Mouse (Mus musculus) thymus, adult 2 months (tissue): ENCODE measurements around the gene Tbc1d4.

Source experiments
- CTCF ChIP-seq: fragments of 200-500 bp; IDR thresholded peaks from 2 replicates; pipeline ENCODE4 v1.5.1; 2012; ENCODE audit warnings: mild to moderate bottlenecking, control low read depth, low read length, moderate library complexity, borderline replicate concordance; ENCODE audit not compliant: control insufficient read depth, poor library complexity, insufficient read depth; ENCODE audit errors: extremely low read depth
- POLR2A ChIP-seq: fragments of 200-500 bp; IDR thresholded peaks from 2 replicates; pipeline ENCODE4 v1.6.1; 2012; ENCODE audit warnings: mild to moderate bottlenecking, low read length, control low read depth, moderate library complexity; ENCODE audit not compliant: control insufficient read depth, poor library complexity, insufficient read depth; ENCODE audit errors: extremely low read depth

- TF ChIP-seq POLR2A (no peak), CTCF (no peak)
Observed at GRCm38 (mm10) chr14:101509759-101510158, 99.2 kb downstream of the Tbc1d4 start.
